Mouse (Mus musculus) forebrain, embryonic 16.5 days (tissue): ENCODE results near the gene Cuedc2. TPM values are rescaled to one million over a fixed set of nuclear protein-coding genes. Genes with fewer than 3 reads are reported as not detected.

Experiments used
- ATAC-seq: fragments of 200-750 bp; cut with Nextera tagmentation; 2 replicates; pipeline ENCODE4 v1.8.0; 2017; ENCODE audit warnings: mild to moderate bottlenecking, moderate library complexity
- H3K27ac ChIP-seq: fragments of 300-500 bp; sonication (generic); 2 replicates; pipeline ENCODE4 v1.5.1; 2014; ENCODE audit warnings: low read length, control low read depth
- H3K27me3 ChIP-seq: fragments of 300-500 bp; sonication (generic); replicated peaks from 2 replicates; pipeline ENCODE4 v1.6.1; 2014; ENCODE audit warnings: low read length; ENCODE audit not compliant: control insufficient read depth, insufficient read depth
- H3K36me3 ChIP-seq: fragments of 300-500 bp; sonication (generic); 2 replicates; pipeline ENCODE4 v1.6.1; 2014; ENCODE audit not compliant: control insufficient read depth, insufficient read depth
- H3K4me1 ChIP-seq: fragments of 300-500 bp; sonication (generic); replicated peaks from 2 replicates; pipeline ENCODE4 v1.6.1; 2014; ENCODE audit warnings: low read length; ENCODE audit not compliant: control insufficient read depth, insufficient read depth
- H3K4me2 ChIP-seq: fragments of 300-500 bp; sonication (generic); 2 replicates; pipeline ENCODE4 v1.6.1; 2014; ENCODE audit warnings: mild to moderate bottlenecking, low read length, control low read depth
- H3K4me3 ChIP-seq: fragments of 300-500 bp; sonication (generic); replicated peaks from 2 replicates; pipeline ENCODE4 v1.5.1; 2014; ENCODE audit warnings: mild to moderate bottlenecking, low read length, control low read depth
- H3K9ac ChIP-seq: fragments of 300-500 bp; sonication (generic); replicated peaks from 2 replicates; pipeline ENCODE4 v1.6.1; 2014; ENCODE audit warnings: low read depth, low read length, control low read depth
- H3K9me3 ChIP-seq: fragments of 300-500 bp; sonication (generic); 2 replicates; pipeline ENCODE4 v1.6.1; 2016; ENCODE audit warnings: low read length; ENCODE audit not compliant: control insufficient read depth
- WGBS: fragments of 180-500 bp; shearing (Covaris S2); extraction: QIAGEN DNeasy Blood & Tissue Kit; methylation state at CpG from one replicate; pipeline ENCODE4 v1.1.7; 2014; 5-methylcytosine and 5-hydroxymethylcytosine counted together
- polyA plus RNA-seq: library from polyadenylated mRNA; unstranded; fragments of >200 nt; fragmentation: Nextera tagmentation; extraction: Ambion mirVana; gene quantifications from 2 replicates; pipeline ENCODE4 v1.2.1, GENCODE M21; 2015

Cuedc2 gene
- polyA plus RNA-seq, 1 experiment from 2014 or later, result 392 TPM

DNA sequence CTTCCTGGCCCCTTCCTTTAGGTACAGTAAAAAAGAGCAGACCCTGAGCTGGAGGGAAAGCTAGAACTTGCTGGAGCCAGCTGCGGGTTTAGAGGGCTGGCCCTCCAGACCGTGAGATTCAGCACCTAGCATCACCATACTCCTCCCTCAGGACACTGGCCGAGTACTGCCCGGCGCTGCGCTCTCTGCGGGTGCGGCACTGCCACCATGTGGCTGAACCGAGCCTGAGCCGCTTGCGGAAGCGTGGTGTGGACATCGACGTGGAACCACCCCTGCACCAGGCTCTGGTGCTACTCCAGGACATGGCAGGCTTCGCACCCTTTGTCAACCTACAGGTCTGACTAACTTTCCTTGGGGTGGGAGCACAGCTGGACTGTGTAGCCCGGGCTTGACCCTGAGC lies 8.6 kb downstream of the Cuedc2 start:
- H3K9ac ChIP-seq, result no peak overlapping the region
- H3K4me3 ChIP-seq, result peak overlapping the region; percentile 7; the same call in 1 of the 2 replicates
- no peak for ATAC-seq

DNA sequence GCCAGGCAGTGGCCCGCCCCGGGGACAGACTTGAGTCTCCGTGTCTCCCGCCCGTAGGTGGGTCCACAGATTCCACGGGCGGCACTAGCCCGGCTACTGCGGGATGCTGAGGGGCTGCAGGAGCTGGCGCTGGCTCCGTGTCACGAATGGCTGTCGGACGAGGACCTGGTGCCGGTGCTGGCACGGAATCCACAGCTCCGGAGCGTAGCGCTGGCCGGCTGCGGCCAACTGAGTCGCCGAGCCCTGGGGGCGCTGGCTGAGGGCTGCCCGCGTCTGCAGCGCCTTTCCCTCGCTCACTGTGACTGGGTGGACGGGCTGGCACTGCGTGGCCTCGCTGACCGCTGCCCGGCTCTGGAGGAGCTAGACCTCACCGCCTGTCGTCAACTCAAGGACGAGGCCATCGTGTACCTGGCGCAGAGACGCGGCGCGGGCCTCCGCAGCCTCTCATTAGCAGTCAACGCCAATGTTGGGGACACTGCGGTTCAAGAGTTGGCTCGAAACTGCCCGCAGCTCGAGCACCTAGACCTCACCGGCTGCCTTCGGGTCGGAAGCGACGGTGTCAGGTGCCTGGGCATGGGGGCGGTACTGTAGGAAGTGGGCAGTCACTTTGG lies 9.4 kb downstream of the Cuedc2 start:
- peaks cover 48% of the 10 kb centered on the region for H3K4me1 ChIP-seq
- H3K9ac ChIP-seq, result peak overlapping the region; percentile 70
- H3K4me2 ChIP-seq, result peak overlapping the region; percentile 99
- no peaks in the 10 kb centered on the region for H3K9me3 ChIP-seq
- ATAC-seq, result peak; percentile 2; the same call in 1 of the 2 replicates
- H3K36me3 ChIP-seq, result peaks cover 9% of the 10 kb centered on the region
- peak overlapping the region; percentile 98 for H3K27ac ChIP-seq
- under 1% methylated on average over 54 of the region's 54 CpGs for WGBS
- no peaks in the 10 kb centered on the region for H3K27me3 ChIP-seq
- peak overlapping the region; percentile 77 for H3K4me3 ChIP-seq

More for the DNA sequence above, 8.6 kb downstream of the Cuedc2 start:
- Histone ChIP-seq H3K9me3 (no peaks in the 10 kb centered on the region), H3K4me2 (peak overlapping the region; percentile 99), H3K27me3 (no peaks in the 10 kb centered on the region), H3K27ac (no peak overlapping the region), H3K4me1 (peaks cover 42% of the 10 kb centered on the region), H3K36me3 (peaks cover 9% of the 10 kb centered on the region)
- WGBS, result 6% methylated on average over 16 of the region's 16 CpGs

DNA sequence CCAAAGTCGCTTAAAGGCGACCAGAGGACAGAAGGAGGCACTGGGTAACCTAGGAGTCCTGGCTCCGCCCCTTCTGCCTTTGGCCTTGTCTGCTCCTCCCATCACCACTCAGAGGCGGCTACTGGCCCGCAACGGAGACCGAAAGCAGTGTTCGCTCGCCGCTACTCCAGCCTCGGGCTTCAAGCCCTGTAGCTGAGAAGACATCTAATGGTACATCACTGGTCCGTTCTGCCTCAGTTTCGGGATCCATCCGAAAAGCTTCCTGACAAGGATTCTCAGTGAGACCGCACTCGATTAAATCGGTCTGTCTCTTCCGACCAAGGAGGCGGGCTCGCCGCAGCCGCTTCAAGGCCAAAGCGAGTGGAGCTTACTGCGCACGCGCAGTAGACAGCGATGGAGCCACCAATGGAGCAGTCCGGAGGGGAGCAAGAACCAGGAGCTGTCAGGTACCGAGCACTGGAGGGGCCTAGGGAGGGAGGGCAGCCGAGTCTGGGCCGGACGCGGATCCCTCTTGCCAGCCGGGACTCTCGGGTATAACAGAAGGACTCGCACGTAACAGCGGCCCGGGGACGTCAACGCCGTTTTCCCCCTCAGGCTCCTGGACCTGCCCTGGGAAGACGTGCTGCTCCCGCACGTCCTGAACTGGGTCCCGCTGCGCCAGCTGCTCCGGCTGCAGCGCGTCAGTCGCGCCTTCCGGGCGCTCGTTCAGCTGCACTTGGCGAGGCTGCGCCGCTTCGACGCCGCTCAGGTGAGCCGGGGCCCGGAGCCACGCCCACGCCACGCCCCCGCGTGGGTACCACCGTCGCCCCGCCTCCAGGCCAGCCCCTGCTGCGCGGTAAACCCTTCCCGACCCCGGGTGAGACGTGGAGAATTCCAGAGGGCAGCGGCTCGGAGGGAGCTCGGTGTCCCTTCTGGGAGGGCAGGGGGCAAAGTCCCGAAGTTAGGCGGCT lies 10.1 kb downstream of the Cuedc2 start, which contains the start of gene Fbxl15:
TSS of gene Fbxl15 (plus strand) at position 104 of the 950 bp plus-strand sequence.
- ATAC-seq, result peak; percentile 90
- H3K27me3 ChIP-seq, result no peaks in the 10 kb centered on the region
- H3K27ac ChIP-seq, result peak within 1 kb of the TSS; percentile 98
- peak within 1 kb of the TSS; percentile 99 for H3K4me2 ChIP-seq
- WGBS, result under 1% methylated on average over 80 of the region's 81 CpGs
- H3K4me3 ChIP-seq, result peak within 1 kb of the TSS; percentile 77
- H3K9ac ChIP-seq, result peak within 1 kb of the TSS; percentile 73
- H3K36me3 ChIP-seq, result peaks cover 9% of the 10 kb centered on the region
- peaks cover 51% of the 10 kb centered on the region for H3K4me1 ChIP-seq
- no peaks in the 10 kb centered on the region for H3K9me3 ChIP-seq

DNA sequence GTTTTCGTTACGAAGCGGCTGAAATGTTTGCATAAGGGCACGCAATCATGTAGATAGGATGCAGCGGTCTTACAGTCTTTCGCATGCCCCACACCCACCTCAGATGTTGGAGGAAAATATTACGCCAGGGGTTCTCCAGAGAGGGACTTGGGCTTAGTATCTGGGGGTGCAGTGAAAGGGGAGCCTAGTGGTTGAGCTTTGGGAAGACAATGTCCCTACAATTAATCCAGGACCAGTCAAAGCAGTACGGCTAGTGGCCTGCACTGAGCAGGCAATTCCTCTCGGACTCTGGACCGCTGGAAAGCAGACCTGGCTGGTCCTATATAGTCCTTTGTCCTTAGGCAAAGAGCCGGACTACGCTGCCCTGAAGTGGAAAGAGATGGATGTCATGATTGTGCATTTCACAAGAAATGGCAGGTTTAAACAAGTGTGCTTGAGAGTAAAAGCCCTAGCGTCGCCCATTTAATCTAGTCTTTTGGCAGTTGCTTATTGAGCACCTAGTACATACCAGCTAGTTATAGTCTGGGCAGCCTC lies 10.9 kb downstream of the Cuedc2 start:
- peak overlapping the region; percentile 77 for H3K4me3 ChIP-seq
- H3K27ac ChIP-seq, result peak overlapping the region; percentile 98
- no peak for ATAC-seq
- peak overlapping the region; percentile 99 for H3K4me2 ChIP-seq
- H3K9me3 ChIP-seq, result no peaks in the 10 kb centered on the region
- peaks cover 59% of the 10 kb centered on the region for H3K4me1 ChIP-seq
- H3K9ac ChIP-seq, result peak overlapping the region; percentile 70
- WGBS, result 29% methylated on average over 14 of the region's 14 CpGs
- H3K36me3 ChIP-seq, result peaks cover 9% of the 10 kb centered on the region
- no peaks in the 10 kb centered on the region for H3K27me3 ChIP-seq

DNA sequence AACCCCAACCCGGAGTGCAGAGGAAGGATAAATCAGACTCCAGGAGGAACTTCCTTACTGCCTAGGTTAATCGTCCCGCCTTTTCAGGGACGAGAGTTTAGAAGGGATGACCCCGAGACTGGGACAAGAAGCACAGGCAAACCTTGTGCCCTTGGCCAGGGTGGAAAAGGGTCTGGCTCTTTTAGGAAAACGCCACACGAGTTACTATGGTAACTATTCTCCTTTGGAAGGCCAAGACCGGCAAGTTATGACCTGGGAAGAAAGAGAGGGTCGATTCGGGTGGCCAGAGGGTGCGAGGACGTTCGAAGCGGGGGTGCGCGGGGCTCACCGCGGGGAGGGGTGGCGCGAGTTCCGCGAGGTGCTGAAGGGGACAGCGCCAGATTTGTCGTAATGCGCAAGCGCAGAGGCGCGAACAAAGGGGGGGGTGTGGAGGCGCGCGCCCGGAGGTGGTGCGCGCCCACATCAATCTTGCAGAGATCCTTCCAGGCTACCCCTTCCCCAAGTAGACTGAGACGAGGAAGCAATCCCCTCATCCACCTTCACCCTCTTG lies 11.7 kb downstream of the Cuedc2 start, which contains the start of gene Psd:
TSS of gene Psd (minus strand) at position 401 of the 550 bp plus-strand sequence.
- no peaks in the 10 kb centered on the region for H3K27me3 ChIP-seq
- peaks cover 9% of the 10 kb centered on the region for H3K36me3 ChIP-seq
- peaks cover 67% of the 10 kb centered on the region for H3K4me1 ChIP-seq
- H3K4me3 ChIP-seq, result peak within 1 kb of the TSS; percentile 77
- H3K9me3 ChIP-seq, result no peaks in the 10 kb centered on the region
- no peak for ATAC-seq
- peak within 1 kb of the TSS; percentile 98 for H3K27ac ChIP-seq
- H3K9ac ChIP-seq, result peak within 1 kb of the TSS; percentile 73
- peak within 1 kb of the TSS; percentile 99 for H3K4me2 ChIP-seq
- under 1% methylated on average over 35 of the region's 35 CpGs for WGBS

DNA sequence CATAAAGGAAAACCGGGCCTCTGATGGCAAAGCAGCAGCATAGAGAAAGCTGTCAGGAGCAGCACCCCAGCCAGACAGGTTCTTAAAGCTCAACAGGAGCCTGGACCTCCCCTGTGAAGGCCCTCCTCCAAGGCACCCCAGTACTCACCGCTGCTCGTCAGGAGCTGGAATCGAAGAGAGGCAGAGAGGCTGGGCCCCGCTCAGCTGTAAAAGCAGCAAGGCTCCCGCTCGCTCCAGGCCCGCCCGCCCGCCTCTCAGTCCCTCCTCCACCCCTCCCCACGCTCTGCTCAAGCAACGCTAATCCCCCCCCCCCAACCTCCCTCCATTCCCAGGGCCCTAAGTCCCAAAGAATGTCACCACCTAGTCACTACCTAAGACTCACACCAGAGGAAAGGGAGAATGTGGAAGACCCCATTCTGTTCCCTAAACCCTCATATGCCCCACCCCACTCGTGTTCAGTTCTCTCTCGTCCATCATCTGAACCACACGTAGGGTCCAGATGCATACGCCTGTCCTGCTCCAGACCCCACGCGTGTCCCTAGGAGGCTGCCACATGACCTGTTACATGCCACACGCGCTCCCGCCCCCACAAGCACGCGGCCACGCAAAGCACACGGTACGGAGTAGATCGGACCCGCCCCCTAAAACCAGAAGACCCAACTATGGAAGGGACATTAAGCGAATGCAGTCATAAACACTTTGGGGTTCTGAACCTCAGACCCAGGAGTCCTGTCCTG lies 12.3 kb downstream of the Cuedc2 start:
- Histone ChIP-seq H3K4me3 (peak overlapping the region; percentile 77), H3K4me1 (peaks cover 73% of the 10 kb centered on the region), H3K27me3 (no peaks in the 10 kb centered on the region), H3K9me3 (no peaks in the 10 kb centered on the region), H3K9ac (peak overlapping the region; percentile 73), H3K27ac (peak overlapping the region; percentile 98), H3K4me2 (peak overlapping the region; percentile 99), H3K36me3 (peaks cover 9% of the 10 kb centered on the region)
- ATAC-seq, result no peak
- WGBS, result 3% methylated on average over 24 of the region's 29 CpGs

DNA sequence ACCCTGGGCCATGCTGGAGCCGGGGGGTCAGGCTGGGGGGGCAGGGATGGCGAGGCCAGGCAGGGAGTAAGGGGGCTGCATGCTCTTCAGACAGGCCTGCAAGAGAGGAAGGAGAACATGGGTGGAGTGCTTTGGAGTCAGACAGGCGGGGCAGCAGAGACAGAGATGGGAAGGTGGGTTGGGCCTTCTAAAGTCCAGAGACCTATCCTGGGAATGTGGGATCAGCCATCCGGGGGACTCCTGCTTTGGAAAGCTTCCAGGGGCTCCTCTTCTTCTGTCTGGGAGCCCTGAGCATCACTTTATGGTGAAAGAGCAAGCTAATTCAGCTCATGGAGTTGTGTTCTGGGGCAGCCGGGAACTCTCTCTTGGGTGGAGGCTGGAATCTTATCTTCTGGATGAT lies 13.6 kb downstream of the Cuedc2 start:
- 71% methylated on average over 5 of the region's 5 CpGs for WGBS
- Histone ChIP-seq H3K9ac (0 out of 2 replicates have a peak overlapping the region, but pooled peaks have one; percentile 10), H3K4me2 (peak overlapping the region; percentile 99), H3K4me1 (peaks cover 73% of the 10 kb centered on the region), H3K27ac (no peak overlapping the region), H3K27me3 (peaks cover 1% of the 10 kb centered on the region; the same call in 1 of the 2 replicates), H3K4me3 (peak overlapping the region; percentile 77; the same call in 1 of the 2 replicates), H3K9me3 (no peaks in the 10 kb centered on the region), H3K36me3 (no peaks in the 10 kb centered on the region)
- no peak for ATAC-seq

DNA sequence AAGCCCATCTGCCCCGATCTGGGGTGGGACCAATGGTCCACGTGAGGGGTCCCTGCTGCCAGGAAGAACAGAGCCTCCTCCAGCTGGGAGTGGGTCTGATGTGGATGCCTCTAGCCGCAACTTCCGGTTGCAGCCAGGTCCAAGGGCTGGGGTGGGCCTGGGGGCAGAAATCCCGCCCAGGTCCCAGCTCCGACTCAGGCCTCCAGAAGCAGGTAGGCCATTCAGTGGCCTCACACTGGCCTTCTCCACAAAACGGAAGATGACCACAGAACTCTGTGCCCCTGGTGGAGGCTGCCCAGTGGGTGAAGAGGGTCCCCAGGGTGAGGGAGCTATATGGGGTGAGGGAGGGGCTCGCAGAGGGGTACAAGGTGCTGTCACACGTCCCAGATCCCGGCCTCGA lies 14.1 kb downstream of the Cuedc2 start:
- H3K4me1 ChIP-seq, result peaks cover 71% of the 10 kb centered on the region
- no peaks in the 10 kb centered on the region for H3K9me3 ChIP-seq

More for the DNA sequence above, 14.1 kb downstream of the Cuedc2 start:
- H3K4me2 ChIP-seq, result no peak overlapping the region
- no peak overlapping the region for H3K4me3 ChIP-seq
- no peak overlapping the region for H3K27ac ChIP-seq
- no peaks in the 10 kb centered on the region for H3K36me3 ChIP-seq
- WGBS, result 79% methylated on average over 11 of the region's 11 CpGs
- H3K9ac ChIP-seq, result 0 out of 2 replicates have a peak overlapping the region, but pooled peaks have one; percentile 10
- no peak for ATAC-seq
- peaks cover 7% of the 10 kb centered on the region; the same call in 1 of the 2 replicates for H3K27me3 ChIP-seq
